Mouse (Mus musculus) mouse embryonic stem cell (cell line): ENCODE data around the gene Appbp2.

Experiments
- in situ Hi-C, 2 experiments: fragments of 300-500 bp; cut with MboI; formaldehyde crosslinking; loops; 1 replicate in 1 of 2; 3 replicates in 1 of 2; pipeline ENCODE4 v1.14.3; 2019 to 2020; ENCODE audit warnings: low sequenced_read_pairs in 2 of 2, low pct_unique_long_range_greater_than_20kb in 1 of 2, mixed read lengths in 1 of 2; ENCODE audit not compliant: unreplicated experiment in 1 of 2

Gene Appbp2

DNA sequence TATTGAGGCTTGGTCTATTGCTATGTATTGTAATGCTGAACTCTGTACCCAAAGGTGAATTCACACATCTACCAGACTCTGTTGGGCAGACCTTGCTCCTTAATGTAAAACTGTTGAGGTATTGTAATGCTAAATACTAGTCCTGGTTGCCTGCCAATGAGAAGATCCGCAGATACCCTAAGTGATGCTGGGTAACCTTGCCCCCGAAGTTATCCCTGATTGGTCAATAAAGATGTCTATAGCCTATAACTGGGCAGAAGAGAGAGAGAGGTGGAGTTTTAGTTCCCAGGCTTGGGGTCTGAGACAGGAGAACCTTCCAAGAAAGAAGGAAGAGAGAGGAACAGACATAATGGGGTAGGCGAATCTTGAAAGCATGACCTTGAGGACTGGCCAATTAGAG lies 5.3 kb upstream of the Appbp2 start:
- in situ Hi-C loops = no loop called here

DNA sequence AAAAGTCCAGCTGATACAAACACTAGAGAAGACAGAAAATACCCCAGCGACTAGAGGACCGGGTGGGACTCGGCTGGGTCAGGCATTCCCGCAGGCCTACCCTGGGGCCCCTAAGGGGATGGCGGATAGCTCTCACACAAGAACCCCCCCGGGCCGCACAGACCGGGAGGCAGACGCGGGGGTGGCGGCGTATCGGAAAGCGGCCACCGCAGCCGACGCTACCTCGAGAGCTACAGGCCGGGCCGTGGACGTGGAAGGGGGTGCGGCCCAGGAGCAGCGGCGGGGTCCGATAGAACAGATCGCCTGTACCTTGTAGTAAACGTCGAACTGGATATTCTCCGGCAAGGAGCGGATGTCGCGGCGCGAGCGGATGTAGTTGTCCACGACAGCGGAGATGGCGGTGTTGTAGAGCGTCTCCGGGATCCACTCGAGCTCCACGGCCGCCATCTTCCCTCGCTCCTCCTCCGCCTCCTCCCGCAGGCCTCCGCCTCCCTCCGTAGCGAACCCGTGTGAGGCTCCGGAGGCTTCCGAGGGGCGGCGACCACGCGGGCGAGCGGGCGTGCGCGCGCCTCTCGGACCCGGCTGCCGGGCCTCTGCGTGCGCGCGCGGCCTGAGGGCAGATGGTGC lies 454 bp downstream of the Appbp2 start:
- in situ Hi-C loops = no loop called here

DNA sequence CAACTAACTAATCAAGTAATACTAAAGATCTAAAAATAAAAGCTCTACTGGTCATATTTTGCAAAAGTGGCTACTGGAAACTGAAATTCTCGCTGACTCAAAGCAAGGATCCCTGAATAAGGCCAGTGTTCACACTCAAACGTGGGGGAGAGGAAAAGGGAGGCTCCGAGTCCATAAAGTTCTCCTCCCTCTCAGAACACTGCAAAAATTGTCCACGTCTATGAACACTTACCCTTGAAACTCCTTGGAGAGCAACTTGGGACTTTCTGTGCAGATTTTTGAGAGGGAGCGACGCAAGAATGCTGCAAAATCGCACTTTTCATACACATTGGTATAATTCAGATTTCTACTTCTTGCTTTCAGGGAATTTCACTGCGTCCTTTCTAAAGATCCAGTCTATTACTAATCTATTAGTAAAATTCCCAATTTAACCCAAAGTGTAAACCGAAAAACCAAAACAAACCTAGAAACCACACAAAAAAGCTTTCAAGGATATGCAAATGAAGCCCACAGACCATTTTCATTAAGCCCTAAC lies 1.2 kb downstream of the Appbp2 start:
- in situ Hi-C loops = no loop called here

DNA sequence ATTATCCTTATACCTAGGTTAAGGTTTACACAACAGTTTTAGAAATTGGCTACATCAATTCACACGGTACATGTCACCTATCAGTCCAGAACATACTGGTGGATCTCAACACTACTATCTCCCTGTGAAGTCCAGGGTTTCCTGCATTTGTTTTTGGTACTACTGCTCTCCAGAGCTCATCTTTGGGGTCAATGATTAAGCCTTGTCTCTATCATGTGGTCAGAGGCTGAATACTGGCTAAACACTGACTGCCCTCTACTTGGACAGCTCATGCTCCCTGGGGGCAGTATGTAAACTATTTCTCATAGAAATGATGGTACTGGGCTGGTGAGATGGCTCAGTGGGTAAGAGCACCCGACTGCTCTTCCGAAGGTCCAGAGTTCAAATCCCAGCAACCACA lies 11.7 kb downstream of the Appbp2 start:
- in situ Hi-C loops = no loop called here

DNA sequence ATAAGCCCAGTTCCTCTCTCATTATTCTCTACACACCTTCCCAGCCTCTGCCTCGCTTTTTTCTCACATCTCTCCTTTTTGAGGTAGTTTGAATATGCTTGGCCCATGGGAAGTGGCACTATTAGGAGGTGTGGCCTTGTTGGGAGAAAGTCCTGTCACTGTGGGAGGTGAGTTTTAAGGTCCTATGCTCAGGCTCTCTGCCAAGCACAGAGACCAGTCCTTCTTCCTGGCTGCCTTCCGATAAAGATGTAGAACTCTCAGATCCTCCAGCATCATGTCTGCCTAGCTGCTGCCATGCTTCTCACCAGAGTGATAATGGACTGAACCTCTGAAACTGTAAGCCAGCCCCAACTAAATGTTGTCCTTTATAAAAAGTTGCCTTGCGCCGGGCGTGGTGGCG lies 12.4 kb downstream of the Appbp2 start:
- in situ Hi-C loops = no loop called here

DNA sequence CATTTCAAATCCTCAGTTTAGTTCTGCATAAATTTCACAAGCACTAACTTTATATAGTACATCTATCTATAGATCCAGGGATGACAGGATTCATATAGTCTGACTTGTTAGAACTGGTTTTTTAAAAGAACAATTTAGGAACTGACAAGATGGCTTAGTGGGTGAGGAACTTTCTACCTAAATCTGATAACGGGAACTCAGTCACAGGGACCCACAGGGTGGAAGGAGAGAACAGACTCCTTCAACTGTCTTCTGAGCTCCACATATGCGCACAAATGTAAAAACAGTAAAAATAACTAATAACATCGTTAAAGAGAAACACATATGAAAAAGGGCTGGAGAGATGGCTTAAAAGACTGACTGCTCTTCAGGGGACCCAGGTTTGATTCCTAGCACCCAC lies 15.9 kb downstream of the Appbp2 start:
- in situ Hi-C loops = no loop called here

DNA sequence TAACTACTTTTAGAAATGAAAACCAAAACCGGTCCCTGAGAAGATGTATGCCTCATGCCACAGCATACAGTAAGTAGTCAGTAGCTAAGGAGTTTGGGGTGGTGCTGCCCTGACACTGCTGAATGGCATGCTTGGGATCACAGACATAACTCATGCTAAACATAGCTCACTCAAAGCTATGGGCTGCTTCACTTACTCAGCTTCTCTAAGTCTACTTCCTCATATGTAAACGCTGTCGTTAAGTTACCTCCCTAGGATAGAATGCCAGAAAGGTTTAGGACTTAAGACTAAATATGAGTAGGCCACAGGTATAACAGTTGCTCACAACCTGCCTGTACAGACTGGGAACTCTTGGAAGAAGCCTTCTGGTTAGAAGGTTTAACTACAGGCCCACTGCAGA lies 20.3 kb downstream of the Appbp2 start:
- in situ Hi-C loops = no loop called here

DNA sequence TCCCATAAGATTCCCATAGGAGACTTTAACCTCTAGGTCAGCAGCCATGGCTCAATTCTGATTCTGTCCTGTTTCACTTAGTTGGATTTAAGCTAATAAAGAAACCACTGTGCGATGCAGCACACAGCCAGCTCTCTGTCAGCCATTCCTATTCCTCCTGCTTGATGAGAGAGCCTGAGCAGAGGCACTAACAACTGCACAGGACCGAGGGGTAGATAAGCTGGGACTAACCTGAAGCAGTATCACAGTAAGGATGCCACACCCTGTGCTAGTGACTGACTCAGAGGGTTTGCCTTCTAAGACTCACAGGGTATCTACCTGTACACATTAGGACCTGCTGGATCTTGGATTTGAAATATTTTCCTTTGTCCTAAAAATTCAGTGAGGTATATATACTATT lies 21.7 kb downstream of the Appbp2 start:
- in situ Hi-C loops = no loop called here

DNA sequence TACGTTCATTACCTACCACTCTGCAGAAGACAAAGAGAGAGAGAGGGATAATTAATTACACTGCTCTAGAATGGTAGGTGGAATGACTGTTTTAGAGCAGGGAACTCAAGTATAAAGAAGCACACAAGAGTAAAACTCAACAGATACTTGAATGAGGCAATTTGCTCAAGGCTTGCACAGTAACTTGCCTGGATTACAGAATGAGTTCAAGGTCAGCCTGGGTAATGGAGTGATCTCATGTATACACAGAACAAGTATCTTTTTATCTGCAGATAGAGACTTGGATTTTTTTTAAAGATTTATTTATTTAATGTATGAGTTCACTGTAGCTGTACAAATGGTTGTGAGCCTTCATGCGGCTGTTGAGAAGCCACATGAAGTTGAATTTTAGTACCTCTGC lies 23.8 kb downstream of the Appbp2 start:
- in situ Hi-C loops = no loop called here

DNA sequence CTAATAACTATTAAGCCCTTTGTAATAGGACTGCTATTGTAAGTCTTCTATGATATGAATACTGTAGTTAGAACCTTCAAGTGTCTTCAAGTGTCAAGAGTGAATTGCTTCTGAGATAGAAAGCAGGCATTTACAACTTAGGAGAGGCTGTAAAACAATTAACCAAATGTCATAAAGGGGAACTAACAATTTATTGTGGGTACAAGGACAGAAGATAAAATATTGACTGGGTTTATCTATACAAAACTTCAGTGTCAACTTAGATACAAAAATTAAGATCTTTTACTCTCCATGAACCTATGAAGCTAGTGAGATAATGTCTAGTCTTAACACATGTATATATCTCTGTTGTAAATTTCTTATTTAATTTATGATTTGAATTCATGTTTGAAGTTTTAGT lies 28.7 kb downstream of the Appbp2 start:
- in situ Hi-C loops = no loop called here

DNA sequence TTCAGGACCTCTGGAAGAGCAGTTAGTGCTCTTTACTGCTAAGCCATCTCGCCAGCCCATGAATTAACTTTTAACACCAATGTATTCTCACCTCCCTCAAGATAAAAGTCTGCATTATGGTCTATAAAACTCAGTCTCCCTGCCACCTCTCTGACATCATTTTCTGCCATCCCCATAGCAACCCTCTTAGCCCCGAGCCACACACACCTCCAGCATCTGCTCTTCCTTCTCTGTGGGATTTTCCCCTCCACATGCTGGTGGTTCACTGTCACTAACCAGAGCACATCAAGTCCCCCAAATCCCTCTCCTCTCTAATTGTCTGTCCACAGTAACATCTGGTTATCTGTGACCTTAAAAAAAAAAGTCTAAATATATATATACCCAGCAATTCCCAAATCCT lies 36.0 kb downstream of the Appbp2 start:
- in situ Hi-C loops = no loop called here

DNA sequence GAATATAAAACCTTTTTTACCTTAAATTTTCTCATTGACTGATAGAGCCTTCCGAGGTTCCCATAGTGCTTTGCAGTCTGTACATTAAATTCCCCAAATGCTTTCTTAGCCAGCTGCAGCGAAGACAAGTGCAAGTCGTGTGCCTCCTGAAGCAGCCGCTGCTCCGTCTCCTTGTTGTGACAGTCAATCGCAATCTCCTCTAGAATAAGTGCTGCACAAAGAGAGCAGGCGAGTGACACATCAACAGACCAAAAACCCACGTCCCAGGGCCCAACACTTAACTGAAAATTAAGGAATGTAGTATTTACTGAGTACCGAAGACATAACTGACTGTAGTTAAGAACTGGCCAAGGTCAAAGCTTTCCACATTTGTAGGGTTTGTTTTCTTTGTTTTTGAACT lies 38.9 kb downstream of the Appbp2 start:
- in situ Hi-C loops = no loop called here

DNA sequence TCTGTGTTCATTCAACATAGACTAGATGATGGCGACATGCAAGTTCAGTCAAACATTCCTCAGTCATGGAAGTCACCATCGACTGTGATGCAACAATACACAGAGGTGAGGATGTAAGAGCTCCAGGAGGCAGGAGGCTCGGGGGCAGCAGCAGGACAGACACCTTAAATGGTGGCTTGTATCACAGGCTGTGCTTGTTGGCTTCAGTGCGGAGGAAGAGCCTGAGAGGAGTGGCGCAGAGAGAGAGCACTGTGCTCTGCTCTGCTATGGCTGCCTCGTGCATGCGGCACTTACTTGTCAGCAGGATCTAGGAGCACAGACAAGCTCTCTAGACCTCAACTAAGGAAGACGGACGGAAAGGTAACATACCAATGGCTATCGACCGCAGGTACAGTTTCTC lies 40.7 kb downstream of the Appbp2 start:
- in situ Hi-C loops = no loop called here

DNA sequence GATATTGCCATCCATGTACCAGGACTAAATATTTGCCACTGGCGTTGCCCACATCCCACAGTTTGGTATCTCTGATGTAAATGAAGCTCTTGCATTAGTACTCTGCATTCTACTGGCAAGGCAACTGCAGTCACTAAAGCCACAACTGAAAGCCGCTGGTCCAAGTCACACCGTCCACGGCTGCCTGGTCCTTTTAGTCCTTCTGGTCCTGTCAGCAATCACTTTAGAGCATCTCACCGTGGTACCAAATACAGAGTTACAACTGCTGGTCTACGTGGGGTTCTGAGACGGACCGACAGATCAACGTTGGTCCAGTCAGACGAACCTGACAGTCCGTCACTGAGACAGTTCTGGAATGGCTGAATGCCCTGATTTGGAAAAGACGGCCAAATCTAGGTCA lies 44.2 kb downstream of the Appbp2 start:
- in situ Hi-C loops = no loop called here

DNA sequence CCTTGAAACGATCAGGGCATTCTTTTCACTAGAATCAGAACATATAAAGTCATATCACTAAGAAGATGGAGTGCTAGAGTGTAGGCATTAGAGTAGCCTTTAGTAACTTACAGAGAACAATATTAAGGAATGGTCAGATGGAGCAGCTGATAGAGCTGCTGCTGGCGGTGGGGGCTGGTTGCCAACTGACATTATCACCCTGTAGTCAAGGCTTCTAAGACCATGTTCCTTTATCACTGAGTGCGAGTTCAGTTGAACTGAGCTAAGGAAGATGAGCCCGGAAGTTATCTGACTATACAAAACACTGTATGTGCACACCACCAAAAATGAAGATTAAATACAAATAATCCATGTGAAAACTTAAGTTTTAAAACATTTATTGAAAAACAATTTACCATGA lies 45.8 kb downstream of the Appbp2 start:
- in situ Hi-C loops = no loop called here

DNA sequence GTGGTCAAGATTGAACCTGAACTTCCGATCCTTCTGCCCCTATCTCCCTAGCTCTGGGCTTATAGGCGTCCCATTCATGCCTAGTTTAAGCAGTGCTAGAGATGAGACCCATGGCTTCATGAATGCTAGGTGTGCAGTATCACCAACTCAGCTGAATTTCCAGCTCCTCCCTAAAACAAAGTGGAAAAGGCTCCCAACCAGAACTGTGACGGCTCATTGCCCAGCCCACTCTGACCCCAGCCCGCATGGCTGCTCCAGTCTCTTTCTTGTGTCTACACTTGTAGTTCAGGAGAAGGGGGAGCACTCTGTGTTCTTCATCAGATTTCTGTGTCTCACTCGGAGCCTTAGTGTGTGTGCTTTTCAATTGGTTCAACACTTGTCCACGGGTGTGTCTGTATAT lies 50.1 kb downstream of the Appbp2 start:
- in situ Hi-C loops = no loop called here

DNA sequence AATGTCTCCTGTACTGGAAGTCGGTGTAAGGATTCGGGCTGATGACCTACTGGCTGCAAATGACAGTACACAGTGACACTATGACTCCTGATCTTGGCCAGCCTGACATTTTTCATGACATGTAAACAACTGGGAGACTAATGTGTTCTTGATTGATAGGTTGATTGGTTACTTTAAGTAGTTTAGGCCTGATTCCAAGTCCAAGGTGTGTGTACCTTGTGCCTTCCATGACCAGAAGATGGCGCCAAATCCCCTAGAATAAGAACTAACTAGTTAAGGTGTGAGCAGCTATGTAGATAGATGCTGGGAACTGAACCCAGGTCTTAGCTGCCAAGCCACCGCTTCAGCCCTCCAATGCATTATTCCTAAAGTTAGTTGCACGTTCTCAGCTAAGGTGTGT lies 50.8 kb downstream of the Appbp2 start:
- in situ Hi-C loops = no loop called here

DNA sequence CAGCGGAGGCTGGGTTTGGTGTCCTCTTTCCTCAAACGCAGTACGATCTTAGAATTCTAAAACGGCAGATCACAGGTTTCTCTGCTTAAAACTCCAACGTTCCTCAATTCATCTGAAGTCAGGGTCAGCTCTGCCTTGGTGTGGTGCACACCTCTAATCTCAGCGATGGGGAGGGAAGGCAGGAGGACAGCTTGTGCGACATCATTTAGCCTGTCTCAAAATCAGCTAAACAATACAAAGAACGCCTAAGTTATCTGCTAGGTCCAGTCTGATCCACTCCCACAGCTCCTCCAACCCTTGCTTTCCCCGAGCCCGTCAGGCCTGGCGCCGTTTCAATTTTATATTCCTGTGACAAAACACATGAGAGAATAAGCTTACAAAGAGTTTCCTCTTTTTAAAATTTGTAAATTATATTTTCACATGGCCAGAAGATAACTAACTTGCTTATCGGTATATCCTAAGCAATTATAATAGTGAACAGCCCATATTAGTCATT lies 51.6 kb downstream of the Appbp2 start:
- in situ Hi-C loops = no loop called here

DNA sequence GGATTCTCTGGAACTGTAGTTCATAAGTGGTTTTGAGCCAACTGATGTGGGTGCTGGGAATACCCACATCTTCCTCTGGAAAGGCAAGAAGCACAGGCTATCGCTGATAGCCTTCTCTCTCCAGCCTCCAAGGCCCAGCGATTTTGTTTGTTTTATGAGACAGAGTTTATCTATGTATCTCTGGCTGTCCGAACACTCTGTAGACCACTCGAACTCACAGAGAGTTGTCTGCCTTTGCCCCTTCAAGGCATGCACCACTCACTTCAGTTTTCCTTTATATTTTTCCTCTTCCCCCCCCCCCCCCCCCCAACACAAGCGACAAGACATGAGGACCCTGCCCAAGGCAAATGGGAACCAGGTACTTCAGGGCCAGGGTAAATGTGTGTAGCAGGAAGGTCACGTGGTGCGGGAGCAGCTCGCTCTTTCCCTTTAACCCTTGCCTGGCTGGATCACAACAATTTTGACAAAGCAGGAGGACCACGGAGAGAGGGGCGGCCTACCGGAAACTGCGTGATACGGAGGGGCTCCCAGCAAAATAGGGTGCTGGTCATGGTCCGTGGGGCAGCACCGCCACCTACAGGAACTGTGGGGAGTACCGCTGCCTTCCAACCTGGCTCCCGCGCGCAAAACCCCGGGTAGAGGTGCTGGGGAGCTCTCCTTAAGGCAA lies 52.2 kb downstream of the Appbp2 start:
- in situ Hi-C loops = no loop called here

DNA sequence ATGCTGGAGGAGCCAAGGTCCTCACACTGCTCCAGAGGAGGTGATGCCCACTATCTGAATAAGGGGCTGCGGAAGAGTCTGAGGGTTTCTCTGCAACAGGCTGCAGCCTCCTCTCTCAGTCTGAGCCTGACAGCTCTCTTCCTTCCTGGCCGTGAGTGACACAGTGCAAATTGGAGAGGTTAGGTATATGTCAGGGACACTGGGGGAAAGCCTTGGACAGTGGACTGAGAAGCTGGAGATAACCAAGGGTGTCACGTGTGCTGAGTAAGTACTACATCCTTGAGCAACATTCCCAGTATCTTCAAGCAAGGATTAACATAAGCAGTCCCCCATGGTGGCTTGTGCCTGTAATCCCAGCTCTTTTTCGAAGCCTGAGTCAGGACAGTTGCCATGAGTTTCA lies 56.5 kb downstream of the Appbp2 start:
- in situ Hi-C loops = no loop called here
